Mouse (Mus musculus) layer of hippocampus, postnatal 10 days (tissue): ENCODE data around the gene Tfg. TPM values are rescaled to one million over a fixed set of nuclear protein-coding genes. Genes with fewer than 3 reads are reported as not detected.
A peak's percentile ranks its signal among the peaks of the same experiment; 100 is the strongest.

ENCODE experiments used
- DNase-seq, 2 experiments: peaks; one replicate each; pipeline ENCODE4 v3.0.0; 2021; ENCODE audit warnings: low spot score in 2 of 2
- total RNA-seq, 2 experiments: library from RNA; stranded (reverse); gene quantifications; 2 replicates each; pipeline ENCODE4 v1.2.3; 2021

Gene Tfg
- total RNA-seq, 2 experiments from 2014 or later: 74.4 to 80.2 TPM

DNA sequence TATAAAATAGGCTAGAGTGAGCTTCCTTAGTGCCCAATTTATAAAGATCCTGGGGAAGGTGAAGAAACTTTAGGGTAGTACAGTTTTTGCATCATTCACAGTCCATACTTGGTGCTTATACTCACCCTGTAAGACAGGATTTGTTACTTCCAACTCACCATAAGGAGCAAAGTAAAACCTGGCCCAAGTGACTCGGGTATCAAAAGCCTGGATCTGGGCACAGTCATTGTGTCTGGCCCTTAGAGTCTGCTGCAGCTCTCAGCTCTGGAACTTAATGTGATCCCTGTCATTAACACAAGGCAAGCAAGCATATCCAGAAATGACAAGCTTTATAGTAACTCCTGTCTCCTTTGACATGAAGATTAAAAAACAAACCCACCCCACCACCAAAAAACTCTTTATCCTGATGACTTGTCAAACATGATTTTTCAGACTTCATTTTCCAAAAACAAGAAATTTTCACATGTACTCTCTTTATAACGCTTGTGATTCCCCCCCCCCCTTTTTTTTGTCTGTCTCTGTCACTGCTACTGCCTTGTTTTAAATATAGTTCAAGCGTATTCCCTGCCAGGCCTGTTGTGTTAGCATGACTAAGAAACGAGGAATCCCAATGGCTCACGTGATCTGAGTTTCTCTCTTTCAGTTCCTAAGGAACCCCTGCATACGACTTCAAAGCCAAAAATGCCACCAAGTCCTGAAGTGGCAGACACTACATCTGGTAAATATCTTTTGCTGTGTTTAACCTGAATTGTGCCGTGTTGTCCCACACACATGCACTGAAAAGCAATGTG is 70.7 kb downstream of the Tfg start:
- no peak for DNase-seq

DNA sequence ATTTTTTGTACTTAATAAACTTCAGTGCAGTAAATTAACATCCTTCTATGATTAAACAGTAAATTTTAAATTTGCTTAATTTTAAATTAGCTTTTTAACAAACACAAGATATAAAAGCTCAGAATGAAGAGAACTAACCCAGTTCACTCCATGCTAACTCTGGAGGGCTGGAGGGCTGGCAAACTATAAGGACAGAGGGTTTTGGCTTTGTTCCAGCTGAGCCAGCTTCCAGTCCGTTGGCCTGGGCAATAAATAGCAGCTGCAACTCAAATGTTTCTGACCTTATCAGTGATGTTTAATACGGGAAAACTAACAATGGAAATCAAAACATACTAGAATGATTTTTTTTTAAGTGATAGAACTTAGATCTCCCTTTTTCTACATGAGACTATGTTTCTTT is 72.0 kb downstream of the Tfg start:
- DNase-seq: peak in 1 of 2 experiments; percentile 4

Other genes starting within 250 kb of the Tfg start
- 1 to 10 TPM; 2.1 TPM for gene Abi3bp, start 239.6 kb downstream of the Tfg start, total RNA-seq
- gene Adgrg7, start 78.4 kb upstream of the Tfg start, total RNA-seq: not detected
- gene Tmem45a, start 168.7 kb upstream of the Tfg start, total RNA-seq: 1 to 10 TPM; 2.4 to 3.6 TPM
- 1 to 10 TPM; 1.7 to 1.8 TPM for gene Lnp1, start 210.6 kb upstream of the Tfg start, total RNA-seq